Mouse (Mus musculus) urinary bladder, postnatal 4 days (tissue): ENCODE data around the gene Olfr464.
"Not testable (repeated sequence)": the region's sequence is repeated elsewhere in the genome, so short reads cannot be mapped to it uniquely, and the experiment has no call there.

ENCODE experiments used
- DNase-seq, 2 experiments: peaks; one replicate each; pipeline ENCODE4 v3.0.0; 2021 to 2022; ENCODE audit warnings: low spot score in 2 of 2

Gene Olfr464

GRCm38 (mm10) chr11:87866891-87867290 is 53.9 kb downstream of the Olfr464 start:
- DNase-seq, result not testable (repeated sequence)
